Mouse (Mus musculus) MEL (cell line): ENCODE measurements around the gene Fam183b. TPM values are rescaled to one million over a fixed set of nuclear protein-coding genes. Genes with fewer than 3 reads are reported as not detected.
"Not testable (repeated sequence)": the region's sequence is repeated elsewhere in the genome, so short reads cannot be mapped to it uniquely, and the experiment has no call there.

Source experiments
- DNase-seq: peaks from one replicate; pipeline ENCODE4 v3.0.0; 2011; ENCODE audit warnings: low read depth, low spot score
- H3K27ac ChIP-seq: 2 replicates; pipeline ENCODE4 v1.5.1; 2012; ENCODE audit warnings: low read depth, mild to moderate bottlenecking, control low read depth, low read length, moderate library complexity; ENCODE audit not compliant: control insufficient read depth
- H3K27me3 ChIP-seq, 2 experiments: fragments of 150-350 bp in 1 of 2; sonication (generic) in 1 of 2; 2 replicates each; pipeline ENCODE4 v1.6.1; 2012; ENCODE audit warnings: low read length in 2 of 2, mild to moderate bottlenecking in 2 of 2, improper control_type of control experiment in 1 of 2, moderate library complexity in 1 of 2; ENCODE audit not compliant: insufficient read depth in 2 of 2, control insufficient read depth in 1 of 2
- H3K36me3 ChIP-seq, 2 experiments: 2 replicates each; pipeline ENCODE4 v1.6.1; 2012 to 2014; ENCODE audit warnings: low read length in 2 of 2, improper control_type of control experiment in 1 of 2, inconsistent platforms in 1 of 2, mild to moderate bottlenecking in 1 of 2; ENCODE audit not compliant: insufficient read depth in 2 of 2, control insufficient read depth in 1 of 2
- H3K4me1 ChIP-seq, 2 experiments: fragments of 150-350 bp in 1 of 2; sonication (generic) in 1 of 2; 2 replicates each; pipeline ENCODE4 v1.6.1; 2012; ENCODE audit warnings: low read length in 2 of 2, improper control_type of control experiment in 1 of 2, mild to moderate bottlenecking in 1 of 2; ENCODE audit not compliant: insufficient read depth in 2 of 2, control insufficient read depth in 1 of 2
- H3K4me3 ChIP-seq, 2 experiments: fragments of 150-350 bp in 1 of 2; sonication (generic) in 1 of 2; 2 replicates each; pipeline ENCODE4 v1.5.1; 2012; ENCODE audit warnings: low read depth in 2 of 2, low read length in 2 of 2, mild to moderate bottlenecking in 2 of 2, moderate library complexity in 2 of 2, control low read depth in 1 of 2, improper control_type of control experiment in 1 of 2; ENCODE audit not compliant: control insufficient read depth in 1 of 2, insufficient read depth in 1 of 2
- H3K79me2 ChIP-seq: 2 replicates; pipeline ENCODE4 v1.6.1; 2012; ENCODE audit warnings: mild to moderate bottlenecking, low read length, moderate library complexity; ENCODE audit not compliant: control insufficient read depth, poor library complexity, insufficient read depth
- H3K9ac ChIP-seq: 2 replicates; pipeline ENCODE4 v1.6.1; 2012; ENCODE audit warnings: low read depth, mild to moderate bottlenecking, control low read depth, low read length, moderate library complexity; ENCODE audit not compliant: control insufficient read depth, poor library complexity, severe bottlenecking
- H3K9me3 ChIP-seq: fragments of 150-350 bp; sonication (generic); replicated peaks from 2 replicates; pipeline ENCODE4 v1.6.1; 2012; ENCODE audit warnings: mild to moderate bottlenecking, low read length, improper control_type of control experiment, moderate library complexity; ENCODE audit not compliant: insufficient read depth
- CHD1 ChIP-seq: IDR thresholded peaks from 2 replicates; pipeline ENCODE4 v1.6.1; 2012; ENCODE audit warnings: low read depth, mild to moderate bottlenecking, inconsistent platforms, low read length, improper control_type of control experiment
- CTCF ChIP-seq, 3 experiments: IDR thresholded peaks in 2 of 3; conservative IDR thresholded peaks in 1 of 3; 2 replicates each; pipeline ENCODE4 v1.5.1; 2011 to 2012; ENCODE audit warnings: low read length in 3 of 3, low read depth in 2 of 3, mild to moderate bottlenecking in 2 of 3, improper control_type of control experiment in 1 of 3, inconsistent platforms in 1 of 3, mixed read lengths in 1 of 3, moderate library complexity in 1 of 3; ENCODE audit not compliant: control insufficient read depth in 1 of 3, insufficient read depth in 1 of 3, poor library complexity in 1 of 3, severe bottlenecking in 1 of 3
- GABPA ChIP-seq: IDR thresholded peaks from 2 replicates; pipeline ENCODE4 v1.6.1; 2012; ENCODE audit warnings: low read depth, mild to moderate bottlenecking, inconsistent platforms, low read length, improper control_type of control experiment, moderate library complexity
- GATA1 ChIP-seq: IDR thresholded peaks from 2 replicates; pipeline ENCODE4 v1.6.1; 2011; ENCODE audit warnings: low read depth, low read length, improper control_type of control experiment
- MXI1 ChIP-seq: IDR thresholded peaks from 2 replicates; pipeline ENCODE4 v1.6.1; 2011; ENCODE audit warnings: mild to moderate bottlenecking, low read depth, low read length, improper control_type of control experiment
- MYC ChIP-seq: IDR thresholded peaks from 2 replicates; pipeline ENCODE4 v1.6.1; 2011; ENCODE audit warnings: low read depth, mild to moderate bottlenecking, low read length, improper control_type of control experiment, moderate library complexity
- POLR2A ChIP-seq, 2 experiments: IDR thresholded peaks; 2 replicates each; pipeline ENCODE4 v1.6.1; 2011 to 2012; ENCODE audit warnings: low read length in 2 of 2, mild to moderate bottlenecking in 2 of 2, control low read depth in 1 of 2, improper control_type of control experiment in 1 of 2, low read depth in 1 of 2, moderate library complexity in 1 of 2; ENCODE audit not compliant: control insufficient read depth in 1 of 2, insufficient read depth in 1 of 2, poor library complexity in 1 of 2
- POLR2AphosphoS2 ChIP-seq: IDR thresholded peaks from 2 replicates; pipeline ENCODE4 v1.6.1; 2011; ENCODE audit warnings: low read length, improper control_type of control experiment
- RAD21 ChIP-seq: IDR thresholded peaks from 2 replicates; pipeline ENCODE4 v1.6.1; 2011; ENCODE audit warnings: mild to moderate bottlenecking, low read depth, low read length, improper control_type of control experiment
- RCOR1 ChIP-seq: IDR thresholded peaks from 2 replicates; pipeline ENCODE4 v1.6.1; 2012; ENCODE audit warnings: low read depth, mild to moderate bottlenecking, inconsistent platforms, low read length, improper control_type of control experiment
- SIN3A ChIP-seq: IDR thresholded peaks from 2 replicates; pipeline ENCODE4 v1.6.1; 2012; ENCODE audit warnings: low read length, improper control_type of control experiment, inconsistent platforms
- TAL1 ChIP-seq: IDR thresholded peaks from 2 replicates; pipeline ENCODE4 v1.6.1; 2012; ENCODE audit warnings: mild to moderate bottlenecking, inconsistent platforms, low read length, moderate library complexity, mixed read lengths
- TCF12 ChIP-seq: IDR thresholded peaks from 2 replicates; pipeline ENCODE4 v1.6.1; 2014; ENCODE audit warnings: low read depth, mild to moderate bottlenecking, inconsistent platforms, low read length, improper control_type of control experiment, moderate library complexity
- UBTF ChIP-seq: IDR thresholded peaks from 2 replicates; pipeline ENCODE4 v1.6.1; 2012; ENCODE audit warnings: low read depth, mild to moderate bottlenecking, inconsistent platforms, low read length, improper control_type of control experiment, moderate library complexity, borderline replicate concordance; ENCODE audit not compliant: insufficient read depth
- USF2 ChIP-seq, 2 experiments: IDR thresholded peaks; 2 replicates each; pipeline ENCODE4 v1.6.1; 2011 to 2012; ENCODE audit warnings: improper control_type of control experiment in 2 of 2, low read length in 2 of 2, borderline replicate concordance in 1 of 2, inconsistent platforms in 1 of 2, low read depth in 1 of 2, mild to moderate bottlenecking in 1 of 2; ENCODE audit not compliant: insufficient read depth in 1 of 2
- ZKSCAN1 ChIP-seq: IDR thresholded peaks from 2 replicates; pipeline ENCODE4 v1.6.1; 2012; ENCODE audit warnings: low read depth, mild to moderate bottlenecking, inconsistent platforms, low read length, improper control_type of control experiment, moderate library complexity
- ZNF384 ChIP-seq: IDR thresholded peaks from 2 replicates; pipeline ENCODE4 v1.6.1; 2012; ENCODE audit warnings: low read depth, mild to moderate bottlenecking, inconsistent platforms, low read length, improper control_type of control experiment
- polyA plus RNA-seq, 2 experiments: library from polyadenylated mRNA; stranded (reverse) in 1 of 2; unstranded in 1 of 2; fragments of >175 nt in 1 of 2; fragments of >200 nt in 1 of 2; gene quantifications; 2 replicates each; pipeline versions ENCODE4 v1.2.1 to v1.2.4; 2012; ENCODE audit warnings: low replicate concordance in 2 of 2, low read depth in 1 of 2; ENCODE audit not compliant: insufficient read length in 2 of 2, insufficient read depth in 1 of 2, missing spikeins in 1 of 2
- total RNA-seq: library from RNA; depleted of rRNA; stranded (reverse); fragments of 300-350 nt; gene quantifications from 2 replicates; pipeline ENCODE4 v1.2.3, GENCODE M21; 2012

Fam183b gene
- total and polyA plus RNA-seq, 3 experiments, result not detected

DNA sequence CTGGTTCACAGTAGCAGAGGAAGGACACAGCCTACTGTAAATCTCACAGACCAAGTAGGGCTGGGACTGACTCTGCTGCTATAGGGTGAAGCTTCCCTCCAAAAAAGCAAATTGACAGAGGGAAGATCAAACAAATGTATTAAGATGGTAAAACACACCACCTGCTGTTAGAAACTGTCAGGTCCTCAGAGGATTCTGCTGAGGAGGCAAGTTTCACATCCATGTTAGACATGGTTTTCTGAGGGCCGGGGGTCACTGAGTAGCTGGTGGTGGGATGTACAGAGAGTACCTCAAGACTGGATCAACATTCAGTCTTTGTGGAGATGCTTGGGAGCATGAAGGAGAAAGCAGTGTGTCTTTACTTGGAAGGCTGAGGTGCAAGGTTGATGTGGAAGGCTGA is 13.9 kb upstream of the Fam183b start:
- Histone ChIP-seq H3K27ac (no peak overlapping the region), H3K9ac (no peak overlapping the region), H3K9me3 (no peaks in the 10 kb centered on the region), H3K27me3 (peaks cover 7 to 16% of the 10 kb centered on the region in 2 experiments), H3K4me3 (no peak overlapping the region), H3K4me1 (no peaks in the 10 kb centered on the region), H3K79me2 (no peaks in the 10 kb centered on the region), H3K36me3 (no peaks in the 10 kb centered on the region)
- no peak for DNase-seq
- TF ChIP-seq TCF12, result no peak
- TF ChIP-seq ZNF384, result no peak
- no peak for TF ChIP-seq SIN3A
- no peak for TF ChIP-seq UBTF
- TF ChIP-seq CTCF (IDR thresholded peaks at IDR 0.05 in 2 of 3, conservative IDR thresholded peaks at IDR 0.05 in 1 of 3; ENCODE audit: control insufficient read depth in 1 of 3, insufficient read depth in 1 of 3, low read depth in 2 of 3, low read length in 3 of 3, poor library complexity in 1 of 3, severe bottlenecking in 1 of 3), result no peak
- no peak for TF ChIP-seq RAD21
- no peak for TF ChIP-seq RCOR1
- TF ChIP-seq POLR2AphosphoS2, result no peak
- no peak for TF ChIP-seq MYC
- no peak for TF ChIP-seq POLR2A (IDR thresholded peaks at IDR 0.05; ENCODE audit: control insufficient read depth in 1 of 2, insufficient read depth in 1 of 2, low read depth in 1 of 2, low read length in 2 of 2, poor library complexity in 1 of 2)
- TF ChIP-seq ZKSCAN1, result no peak
- no peak for TF ChIP-seq CHD1
- no peak for TF ChIP-seq MXI1
- TF ChIP-seq USF2 (IDR thresholded peaks at IDR 0.05; ENCODE audit: borderline replicate concordance in 1 of 2, insufficient read depth in 1 of 2, low read depth in 1 of 2, low read length in 2 of 2), result no peak
- no peak for TF ChIP-seq TAL1
- no peak for TF ChIP-seq GABPA
- no peak for TF ChIP-seq GATA1

DNA sequence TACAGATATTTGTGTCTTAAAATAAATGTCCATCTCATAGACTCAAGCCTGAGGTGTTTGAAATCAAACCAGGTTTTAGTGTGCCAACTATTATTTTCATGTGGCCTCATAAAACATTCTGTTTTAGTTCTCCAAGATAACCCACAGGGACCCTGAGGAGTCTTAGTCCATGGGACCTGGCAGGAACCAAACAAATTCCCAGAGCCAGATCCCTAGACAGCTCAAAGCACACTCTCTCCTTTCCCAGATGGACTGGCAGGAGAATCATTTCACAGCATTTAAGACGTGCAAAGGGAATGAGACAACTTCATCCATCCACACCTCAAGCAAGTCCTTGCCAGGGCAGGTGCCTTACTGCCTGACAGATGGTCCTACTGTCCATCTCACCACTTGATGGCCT is 12.9 kb upstream of the Fam183b start, which contains the start of gene Olfr313:
Olfr313 (plus strand) TSS at position 301 of the 400 bp plus-strand sequence.
- not testable (repeated sequence) for H3K36me3 ChIP-seq, H3K9ac ChIP-seq, H3K27ac ChIP-seq, DNase-seq, H3K9me3 ChIP-seq, H3K4me3 ChIP-seq, H3K79me2 ChIP-seq, H3K4me1 ChIP-seq
- H3K27me3 ChIP-seq, result peaks cover 7 to 12% of the 10 kb centered on the region in 2 experiments
